Mouse (Mus musculus) right cerebral cortex, postnatal 10 days (tissue): ENCODE measurements at regions not wholly inside any gene's neighbourhood (a gene's known extent, or its start where the extent isn't known, plus 50 kb on each side); places are given as distances from the start of the nearest gene placed in this dataset.

Experiments used
- DNase-seq, 2 experiments: peaks; one replicate each; pipeline ENCODE4 v3.0.0; 2021; ENCODE audit warnings: low spot score in 2 of 2

DNA sequence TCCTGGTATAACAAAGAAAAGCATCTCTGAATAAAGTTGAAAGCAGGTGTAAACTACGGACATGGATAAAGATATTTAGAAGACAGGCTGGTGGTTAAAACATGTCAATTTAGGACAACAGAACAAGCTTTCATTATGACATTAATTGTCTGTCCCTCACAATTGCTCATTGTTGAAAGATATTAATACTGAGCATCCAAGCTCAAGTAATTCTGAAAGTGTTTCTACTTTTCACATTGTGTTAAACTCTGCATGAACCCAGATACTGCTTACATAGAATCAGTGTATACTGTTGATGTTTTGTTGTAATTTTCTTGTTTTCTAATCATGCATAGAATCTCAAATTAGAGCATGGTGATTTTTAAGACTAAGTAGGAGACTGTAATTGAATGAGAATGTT lies 614.7 kb upstream of the Lingo2 start:
- no peak for DNase-seq

DNA sequence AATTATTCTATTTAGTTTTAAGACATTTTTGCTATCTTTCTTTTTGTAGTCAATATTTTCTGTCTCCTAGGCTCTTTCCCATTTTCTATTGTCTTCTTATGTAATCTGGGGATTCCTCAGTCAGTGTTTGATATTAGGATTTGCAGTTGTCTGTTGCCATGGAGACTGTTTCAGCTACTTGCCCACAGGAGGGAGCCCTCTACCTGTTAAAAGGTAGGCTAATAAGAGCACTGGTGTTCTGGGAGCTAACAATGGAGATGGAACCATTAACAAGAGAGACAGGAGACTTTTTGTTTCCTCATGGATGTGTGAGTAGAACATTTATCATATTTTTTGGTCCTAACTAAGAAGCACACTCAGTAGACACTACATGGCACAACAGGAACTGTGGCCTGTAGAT lies 608.7 kb upstream of the Lingo2 start:
- no peak for DNase-seq

DNA sequence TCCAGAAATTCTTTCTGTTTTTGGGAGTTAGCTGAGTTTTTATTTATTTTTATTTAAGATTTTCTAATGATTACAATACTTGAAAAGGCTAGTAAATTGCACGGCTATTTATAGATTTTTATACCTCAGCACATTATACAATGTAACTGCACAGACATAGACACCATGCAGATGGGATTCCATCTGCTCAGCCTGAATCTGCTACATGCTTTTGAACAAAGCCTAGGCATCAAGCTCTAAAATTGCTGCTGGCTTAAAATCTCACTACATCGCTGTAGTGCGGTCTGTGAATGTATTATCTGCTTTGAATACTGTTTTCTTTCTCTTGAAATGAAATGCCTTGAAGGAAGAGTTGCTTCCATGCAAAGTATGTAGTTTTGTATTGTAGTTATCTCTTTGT lies 594.5 kb upstream of the Lingo2 start:
- peak; percentile 55 to 82 for DNase-seq

DNA sequence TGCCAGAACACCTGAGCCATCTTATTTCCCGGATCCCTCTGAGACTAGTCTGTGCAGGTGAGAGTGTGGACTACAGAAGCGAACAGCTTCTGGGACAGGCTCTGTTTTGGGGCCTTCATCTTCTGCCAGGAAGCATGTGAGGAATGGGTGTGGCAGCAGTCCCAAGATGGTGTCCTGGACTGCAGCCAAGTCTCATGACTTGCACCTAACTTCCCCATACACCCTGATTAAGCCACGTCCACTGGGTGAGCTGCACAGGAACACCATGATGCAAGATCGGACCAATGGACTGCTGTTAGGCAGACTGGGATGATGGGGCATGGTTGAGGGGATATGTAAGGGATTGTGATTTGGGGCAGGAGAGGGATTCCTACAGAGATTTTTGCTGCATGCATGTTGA lies 556.2 kb upstream of the Lingo2 start:
- DNase-seq, result no peak
